Mouse (Mus musculus): Measurements from ENCODE around the gene A230072I06Rik. TPM values are rescaled to one million over a fixed set of nuclear protein-coding genes. Genes with fewer than 3 reads are reported as not detected.

A230072I06Rik gene
- total and polyA plus RNA-seq, 3 experiments: not detected

- DNase-seq (ENCODE audit: extremely low read depth): no peak
- Histone ChIP-seq H3K4me1 (ENCODE audit: control insufficient read depth in 1 of 2, insufficient read depth in 2 of 2) (no peaks in the 10 kb centered on the region), H3K36me3 (replicated peaks in 1 of 2; ENCODE audit: control insufficient read depth in 1 of 2, insufficient read depth in 1 of 2, low read length in 1 of 2) (no peaks in the 10 kb centered on the region), H3K4me3 (replicated peaks in 1 of 3; ENCODE audit: low read depth in 2 of 3, low read length in 2 of 3, poor library complexity in 1 of 3) (no peak overlapping the region), H3K4me2 (ENCODE audit: insufficient read depth, low read depth, poor library complexity, severe bottlenecking) (no peak overlapping the region), H3K79me2 (replicated peaks; ENCODE audit: control insufficient read depth, extremely low read depth, insufficient read depth, poor library complexity, severe bottlenecking) (no peaks in the 10 kb centered on the region), H3K27ac (ENCODE audit: insufficient read depth, low read depth) (no peak overlapping the region), H3K9me3 (replicated peaks; ENCODE audit: low read length) (peaks cover 2% of the 10 kb centered on the region), H3K27me3 (replicated peaks) (peaks cover 72% of the 10 kb centered on the region), H3K9ac (ENCODE audit: insufficient read depth, low read depth) (no peak overlapping the region)
- in situ Hi-C loops (cut with MboI; ENCODE audit: low pct_ligation_motif_present, low pct_unique_long_range_greater_than_20kb, low sequenced_read_pairs): no loop called here
- TF ChIP-seq CHD2 (IDR thresholded peaks at IDR 0.05; ENCODE audit: low read length) (no peak), ETS1 (conservative IDR thresholded peaks at IDR 0.05; ENCODE audit: low read depth, low read length) (no peak), CTCF (conservative IDR thresholded peaks at IDR 0.05 in 1 of 2, IDR thresholded peaks at IDR 0.05 in 1 of 2; ENCODE audit: low read depth in 2 of 2, low read length in 2 of 2) (no peak), NELFE (IDR thresholded peaks at IDR 0.05; ENCODE audit: low read depth, low read length) (no peak), ZC3H11A (IDR thresholded peaks at IDR 0.05; ENCODE audit: low read depth, low read length) (no peak), MYC (IDR thresholded peaks at IDR 0.05; ENCODE audit: low read depth, low read length) (no peak), BHLHE40 (IDR thresholded peaks at IDR 0.05; ENCODE audit: low read depth, low read length) (no peak), ZMIZ1 (IDR thresholded peaks at IDR 0.05; ENCODE audit: low read depth, low read length) (no peak), ZKSCAN1 (IDR thresholded peaks at IDR 0.05; ENCODE audit: borderline replicate concordance, low read depth, low read length) (no peak), POLR2A (IDR thresholded peaks at IDR 0.05; ENCODE audit: low read depth, low read length) (no peak), IRF4 (IDR thresholded peaks at IDR 0.05; ENCODE audit: low read depth, low read length) (no peak), POLR2AphosphoS2 (IDR thresholded peaks at IDR 0.05; ENCODE audit: low read depth, low read length) (no peak), GABPA (IDR thresholded peaks at IDR 0.05; ENCODE audit: insufficient replicate concordance, low read depth, low read length) (no peak), EP300 (IDR thresholded peaks at IDR 0.05; ENCODE audit: low read length) (no peak), NRF1 (IDR thresholded peaks at IDR 0.05; ENCODE audit: low read depth, low read length) (no peak), ZNF384 (IDR thresholded peaks at IDR 0.05; ENCODE audit: low read depth, low read length) (no peak), PAX5 (IDR thresholded peaks at IDR 0.05; ENCODE audit: low read length) (no peak), MEF2A (IDR thresholded peaks at IDR 0.05; ENCODE audit: borderline replicate concordance, low read depth, low read length) (no peak), SMC3 (IDR thresholded peaks at IDR 0.05; ENCODE audit: low read depth, low read length) (no peak)
- dilution Hi-C loops (cut with MboI; ENCODE audit: extremely low pct_ligation_motif_present, extremely low pct_unique_long_range_greater_than_20kb, low sequenced_read_pairs): no loop called here
These were observed 11.9 kb downstream of the A230072I06Rik start for GRCm38 (mm10) chr8:12290551-12290950.

GRCm38 (mm10) chr8:12298326-12298950 is 19.8 kb downstream of the A230072I06Rik start:
- Histone ChIP-seq H3K36me3 (replicated peaks in 1 of 2; ENCODE audit: control insufficient read depth in 1 of 2, insufficient read depth in 1 of 2, low read length in 1 of 2) (no peaks in the 10 kb centered on the region), H3K79me2 (replicated peaks; ENCODE audit: control insufficient read depth, extremely low read depth, insufficient read depth, poor library complexity, severe bottlenecking) (no peaks in the 10 kb centered on the region), H3K4me2 (ENCODE audit: insufficient read depth, low read depth, poor library complexity, severe bottlenecking) (no peak overlapping the region), H3K4me3 (replicated peaks in 1 of 3; ENCODE audit: low read depth in 2 of 3, low read length in 2 of 3, poor library complexity in 1 of 3) (no peak overlapping the region), H3K9me3 (replicated peaks; ENCODE audit: low read length) (no peaks in the 10 kb centered on the region), H3K27me3 (replicated peaks) (peaks cover 69% of the 10 kb centered on the region), H3K27ac (ENCODE audit: insufficient read depth, low read depth) (no peak overlapping the region), H3K9ac (ENCODE audit: insufficient read depth, low read depth) (no peak overlapping the region), H3K4me1 (ENCODE audit: control insufficient read depth in 1 of 2, insufficient read depth in 2 of 2) (no peaks in the 10 kb centered on the region)
- TF ChIP-seq IRF4 (IDR thresholded peaks at IDR 0.05; ENCODE audit: low read depth, low read length) (no peak), HCFC1 (IDR thresholded peaks at IDR 0.05; ENCODE audit: low read depth, low read length) (no peak), E2F4 (IDR thresholded peaks at IDR 0.05; ENCODE audit: insufficient replicate concordance, low read depth, low read length) (no peak), ZNF384 (IDR thresholded peaks at IDR 0.05; ENCODE audit: low read depth, low read length) (no peak), CHD2 (IDR thresholded peaks at IDR 0.05; ENCODE audit: low read length) (no peak), JUND (conservative IDR thresholded peaks at IDR 0.05; ENCODE audit: low read depth, low read length) (no peak), JUN (IDR thresholded peaks at IDR 0.05; ENCODE audit: insufficient read depth, low read depth, low read length) (no peak), SMC3 (IDR thresholded peaks at IDR 0.05; ENCODE audit: low read depth, low read length) (no peak), MEF2A (IDR thresholded peaks at IDR 0.05; ENCODE audit: borderline replicate concordance, low read depth, low read length) (no peak), NRF1 (IDR thresholded peaks at IDR 0.05; ENCODE audit: low read depth, low read length) (no peak), MXI1 (IDR thresholded peaks at IDR 0.05; ENCODE audit: low read depth, low read length) (no peak), MAX (IDR thresholded peaks at IDR 0.05; ENCODE audit: low read length) (no peak), USF2 (conservative IDR thresholded peaks at IDR 0.05; ENCODE audit: low read depth, low read length) (no peak), ETS1 (conservative IDR thresholded peaks at IDR 0.05; ENCODE audit: low read depth, low read length) (no peak), ELF1 (IDR thresholded peaks at IDR 0.05; ENCODE audit: low read depth, low read length) (no peak), POLR2AphosphoS2 (IDR thresholded peaks at IDR 0.05; ENCODE audit: low read depth, low read length) (no peak)
- dilution Hi-C loops (cut with MboI; ENCODE audit: extremely low pct_ligation_motif_present, extremely low pct_unique_long_range_greater_than_20kb, low sequenced_read_pairs): no loop called here
- in situ Hi-C loops (cut with MboI; ENCODE audit: low pct_ligation_motif_present, low pct_unique_long_range_greater_than_20kb, low sequenced_read_pairs): no loop called here
- no peak for DNase-seq (ENCODE audit: extremely low read depth)
